In genomic region chr5:75978374-75979100, GRCm38 (mm10) we compare ENCODE assay signal across 8 mouse cellular contexts. TPM values are rescaled to one million over a fixed set of nuclear protein-coding genes. Genes with fewer than 3 reads are reported as not detected.
DNase-seq lines count a peak whose midpoint lies in the region; ATAC-seq lines count a peak whose summit lies in the region.

TSS of gene Kdr (minus strand) at chr5:75978458.

- H3K27me3 ChIP-seq in intestine, embryonic 16.5 days (replicated peaks; ENCODE audit: control insufficient read depth, insufficient read depth, low read length), result peaks cover 32% of the 10 kb centered on the region
- peaks cover 70% of the 10 kb centered on the region for H3K27me3 ChIP-seq in limb, embryonic 13.5 days
- H3K27me3 ChIP-seq in midbrain, embryonic 11.5 days (ENCODE audit: control insufficient read depth, insufficient read depth, low read length), result peaks cover 48% of the 10 kb centered on the region

- H3K4me1 ChIP-seq in intestine, embryonic 16.5 days (ENCODE audit: control insufficient read depth, insufficient read depth, low read length), result peaks cover 13% of the 10 kb centered on the region
- peaks cover 13% of the 10 kb centered on the region for H3K4me1 ChIP-seq in limb, embryonic 13.5 days
- peaks cover 8% of the 10 kb centered on the region; the same call in 1 of the 2 replicates for H3K4me1 ChIP-seq in midbrain, embryonic 11.5 days (ENCODE audit: control insufficient read depth, insufficient read depth, low read length)

- H3K4me2 ChIP-seq in intestine, embryonic 16.5 days (ENCODE audit: low read depth, low read length), result peak within 1 kb of the TSS; percentile 97
- H3K4me2 ChIP-seq in limb, embryonic 13.5 days (replicated peaks), result peak within 1 kb of the TSS; percentile 94
- H3K4me2 ChIP-seq in midbrain, embryonic 11.5 days, result peak within 1 kb of the TSS; percentile 99

- 2% methylated on average over 37 of the region's 37 CpGs for WGBS in intestine, embryonic 16.5 days
- under 1% methylated on average over 37 of the region's 37 CpGs for WGBS in limb, embryonic 13.5 days
- WGBS in midbrain, embryonic 11.5 days, result under 1% methylated on average over 37 of the region's 37 CpGs

- H3K4me3 ChIP-seq in intestine, embryonic 16.5 days (ENCODE audit: low read length), result peak within 1 kb of the TSS; percentile 69
- peak within 1 kb of the TSS; percentile 62 for H3K4me3 ChIP-seq in limb, embryonic 13.5 days
- H3K4me3 ChIP-seq in midbrain, embryonic 11.5 days (ENCODE audit: low read depth, low read length), result peak within 1 kb of the TSS; percentile 63

- 0 out of 2 replicates have a peak, but pooled peaks cover 2% of the 10 kb centered on the region for H3K9me3 ChIP-seq in intestine, embryonic 16.5 days (ENCODE audit: control insufficient read depth, low read length)
- H3K9me3 ChIP-seq in limb, embryonic 13.5 days, result no peaks in the 10 kb centered on the region
- H3K9me3 ChIP-seq in midbrain, embryonic 11.5 days (ENCODE audit: control insufficient read depth, low read length), result no peaks in the 10 kb centered on the region

- peak within 1 kb of the TSS; percentile 49; the same call in 1 of the 2 replicates for H3K27ac ChIP-seq in intestine, embryonic 16.5 days (ENCODE audit: low read length)
- peak within 1 kb of the TSS; percentile 15; the same call in 1 of the 2 replicates for H3K27ac ChIP-seq in limb, embryonic 13.5 days
- no peak within 1 kb of the TSS for H3K27ac ChIP-seq in midbrain, embryonic 11.5 days (ENCODE audit: low read depth, low read length)

- DNase-seq in adrenal gland, adult 18-20 months (ENCODE audit: low spot score in 2 of 2), result peak; percentile 64 to 72
- DNase-seq in embryo, embryonic 11 days, result peak; percentile 93
- peak; percentile 82 to 89 for DNase-seq in heart, adult 18-20 months
- DNase-seq in midbrain, embryonic 11.5 days (ENCODE audit: low spot score, missing footprints), result peak; percentile 98
- peak; percentile 39 to 67 for DNase-seq in spleen, postnatal 4 days (ENCODE audit: low spot score in 2 of 2)
- no peak for DNase-seq in c-Kit-positive CD71-positive TER-119-positive erythroid progenitor cells, embryonic 14.5 days (ENCODE audit: low spot score)

- H3K36me3 ChIP-seq in intestine, embryonic 16.5 days (ENCODE audit: control insufficient read depth, insufficient read depth, low read length), result no peaks in the 10 kb centered on the region
- no peaks in the 10 kb centered on the region for H3K36me3 ChIP-seq in limb, embryonic 13.5 days
- no peaks in the 10 kb centered on the region for H3K36me3 ChIP-seq in midbrain, embryonic 11.5 days (ENCODE audit: control insufficient read depth, insufficient read depth, low read length)

- ATAC-seq in intestine, embryonic 16.5 days, result peak; percentile 91
- ATAC-seq in limb, embryonic 13.5 days (ENCODE audit: low FRiP score, low read depth), result peak; percentile 89
- ATAC-seq in midbrain, embryonic 11.5 days (ENCODE audit: low FRiP score), result peak; percentile 89

- peak within 1 kb of the TSS; percentile 71 for H3K9ac ChIP-seq in intestine, embryonic 16.5 days (ENCODE audit: low read depth, low read length)
- H3K9ac ChIP-seq in limb, embryonic 13.5 days, result peak within 1 kb of the TSS; percentile 74
- H3K9ac ChIP-seq in midbrain, embryonic 11.5 days (ENCODE audit: low read length), result peak within 1 kb of the TSS; percentile 60

RNA-seq across cellular contexts. Expression of gene Kdr, which starts in this region (rescaled TPM):
- 10 to 100 TPM; 66.7 to 67.5 TPM for total RNA-seq in adrenal gland, adult 18-20 months (2021)
- 10 to 100 TPM; 48.5 to 69.9 TPM for total RNA-seq in heart, adult 18-20 months (2021)
- 19.6 and 21.6 TPM in 2 replicates for polyA plus RNA-seq in intestine, embryonic 16.5 days (2015; fragmentation: Nextera tagmentation; extraction: Ambion mirVana)
- polyA plus RNA-seq in limb, embryonic 13.5 days (2015; fragmentation: Nextera tagmentation; extraction: Ambion mirVana), result 22.5 TPM in 2 replicates
- polyA plus RNA-seq in midbrain, embryonic 11.5 days (2014; fragmentation: Nextera tagmentation; extraction: Ambion mirVana), result 24.5 and 28.1 TPM in 2 replicates
